Mouse (Mus musculus) layer of hippocampus, postnatal 36 days (tissue): ENCODE results near the gene Snx18. TPM values are rescaled to one million over a fixed set of nuclear protein-coding genes. Genes with fewer than 3 reads are reported as not detected.

Experiments
- DNase-seq, 2 experiments: peaks; one replicate each; pipeline ENCODE4 v3.0.0; 2022
- total RNA-seq, 2 experiments: library from RNA; stranded (reverse); gene quantifications; 2 replicates each; pipeline ENCODE4 v1.2.3; 2021

Snx18 gene
- total RNA-seq, 2 experiments from 2014 or later, result 21.6 to 22.7 TPM

- DNase-seq, result no peak
Measured at GRCm38 (mm10) chr13:113615546-113615941, 2.8 kb downstream of the Snx18 start.

- DNase-seq, result peak in 1 of 2 experiments; percentile 58
Measured at GRCm38 (mm10) chr13:113614635-113615545, 3.5 kb downstream of the Snx18 start.

- DNase-seq, result no peak
Measured at GRCm38 (mm10) chr13:113613882-113614281, 4.5 kb downstream of the Snx18 start.

GRCm38 (mm10) chr13:113613341-113613740 lies 5.0 kb downstream of the Snx18 start:
- no peak for DNase-seq

GRCm38 (mm10) chr13:113612141-113612950 lies 6.0 kb downstream of the Snx18 start:
- no peak for DNase-seq

GRCm38 (mm10) chr13:113610732-113611500 lies 7.4 kb downstream of the Snx18 start:
- DNase-seq, result no peak

GRCm38 (mm10) chr13:113609429-113609828 lies 8.9 kb downstream of the Snx18 start:
- DNase-seq, result no peak

GRCm38 (mm10) chr13:113607821-113608220 lies 10.5 kb downstream of the Snx18 start:
- DNase-seq, result no peak

GRCm38 (mm10) chr13:113607371-113607770 lies 11.0 kb downstream of the Snx18 start:
- DNase-seq, result no peak

- no peak for DNase-seq
Measured at GRCm38 (mm10) chr13:113606741-113607358, 11.5 kb downstream of the Snx18 start.

GRCm38 (mm10) chr13:113606131-113606530 lies 12.2 kb downstream of the Snx18 start:
- no peak for DNase-seq

GRCm38 (mm10) chr13:113605693-113606092 lies 12.7 kb downstream of the Snx18 start:
- DNase-seq, result no peak

GRCm38 (mm10) chr13:113604321-113604720 lies 14.0 kb downstream of the Snx18 start:
- no peak for DNase-seq

- no peak for DNase-seq
Measured at GRCm38 (mm10) chr13:113602882-113603342, 15.5 kb downstream of the Snx18 start.

- DNase-seq, result no peak
Measured at GRCm38 (mm10) chr13:113601831-113602604, 16.3 kb downstream of the Snx18 start.

- no peak for DNase-seq
Measured at GRCm38 (mm10) chr13:113600531-113601463, 17.6 kb downstream of the Snx18 start.

GRCm38 (mm10) chr13:113599701-113600530 lies 18.4 kb downstream of the Snx18 start:
- no peak for DNase-seq

GRCm38 (mm10) chr13:113597616-113598015 lies 20.7 kb downstream of the Snx18 start:
- no peak for DNase-seq
